Mouse (Mus musculus) brown adipose tissue, adult 24 weeks (tissue): ENCODE results near the gene Fbxo40. TPM values are rescaled to one million over a fixed set of nuclear protein-coding genes. Genes with fewer than 3 reads are reported as not detected.

ENCODE experiments used
- H3K27ac ChIP-seq: fragments of 200-500 bp; replicated peaks from 2 replicates; pipeline ENCODE4 v1.5.1; 2012; ENCODE audit warnings: low read depth, mild to moderate bottlenecking, low read length
- H3K4me1 ChIP-seq: fragments of 200-500 bp; 2 replicates; pipeline ENCODE4 v1.6.1; 2012; ENCODE audit warnings: low read length, mixed read lengths; ENCODE audit not compliant: control insufficient read depth, insufficient read depth, insufficient read length
- H3K4me3 ChIP-seq: fragments of 200-500 bp; 2 replicates; pipeline ENCODE4 v1.5.1; 2012; ENCODE audit warnings: low read depth, mild to moderate bottlenecking, low read length, moderate library complexity; ENCODE audit not compliant: insufficient read depth
- polyA plus RNA-seq: library from polyadenylated mRNA; stranded (reverse); fragments of >200 nt; gene quantifications from 2 replicates; pipeline ENCODE4 v1.2.4, GENCODE M21; 2012; ENCODE audit not compliant: missing spikeins, insufficient read depth, insufficient read length

Gene Fbxo40
- 3.1 and 4.8 TPM in 2 replicates for polyA plus RNA-seq

GRCm38 (mm10) chr16:36989999-36990625 is at the start of gene Fbxo40:
Gene Fbxo40, minus strand, starts transcription at chr16:36990467.
- H3K27ac ChIP-seq, result no peak within 1 kb of the TSS
- H3K4me3 ChIP-seq, result peak within 1 kb of the TSS; percentile 21; the same call in 1 of the 2 replicates
- H3K4me1 ChIP-seq, result no peaks in the 10 kb centered on the region

- H3K4me1 ChIP-seq, result no peaks in the 10 kb centered on the region
- H3K4me3 ChIP-seq, result no peak overlapping the region
- no peak overlapping the region for H3K27ac ChIP-seq
These were observed 44.5 kb upstream of the Fbxo40 start for GRCm38 (mm10) chr16:37034751-37035150.

- no peak overlapping the region for H3K27ac ChIP-seq
- no peaks in the 10 kb centered on the region for H3K4me1 ChIP-seq
- H3K4me3 ChIP-seq, result no peak overlapping the region
These were observed 41.7 kb upstream of the Fbxo40 start for GRCm38 (mm10) chr16:37031996-37032395.

- no peaks in the 10 kb centered on the region for H3K4me1 ChIP-seq
- no peak overlapping the region for H3K4me3 ChIP-seq
- H3K27ac ChIP-seq, result no peak overlapping the region
These were observed 37.3 kb upstream of the Fbxo40 start for GRCm38 (mm10) chr16:37027581-37027980.

- no peaks in the 10 kb centered on the region; the same call in 1 of the 2 replicates for H3K4me1 ChIP-seq
- H3K4me3 ChIP-seq, result peak overlapping the region; percentile 72; the same call in 1 of the 2 replicates
- no peak overlapping the region for H3K27ac ChIP-seq
These were observed 22.1 kb upstream of the Fbxo40 start for GRCm38 (mm10) chr16:37012336-37012735.

GRCm38 (mm10) chr16:37011922-37012289 is 21.6 kb upstream of the Fbxo40 start:
- Histone ChIP-seq H3K4me3 (peak overlapping the region; percentile 72), H3K27ac (no peak overlapping the region), H3K4me1 (no peaks in the 10 kb centered on the region; the same call in 1 of the 2 replicates)

- H3K4me1 ChIP-seq, result no peaks in the 10 kb centered on the region; the same call in 1 of the 2 replicates
- peak within 1 kb of the TSS; percentile 72 for H3K4me3 ChIP-seq
- no peak within 1 kb of the TSS; the same call in 1 of the 2 replicates for H3K27ac ChIP-seq
These were observed 21.0 kb upstream of the Fbxo40 start, which contains the start of gene Polq for GRCm38 (mm10) chr16:37011061-37011921. Gene Polq, plus strand, starts transcription at chr16:37011786.

- H3K4me1 ChIP-seq, result no peaks in the 10 kb centered on the region; the same call in 1 of the 2 replicates
- H3K27ac ChIP-seq, result no peak overlapping the region
- no peak overlapping the region for H3K4me3 ChIP-seq
These were observed 20.1 kb upstream of the Fbxo40 start for GRCm38 (mm10) chr16:37010370-37010769.

- Histone ChIP-seq H3K4me3 (no peak overlapping the region), H3K4me1 (no peaks in the 10 kb centered on the region; the same call in 1 of the 2 replicates), H3K27ac (no peak overlapping the region)
These were observed 19.0 kb upstream of the Fbxo40 start for GRCm38 (mm10) chr16:37009262-37009661.

GRCm38 (mm10) chr16:36999366-36999972 is 9.2 kb upstream of the Fbxo40 start:
- Histone ChIP-seq H3K27ac (no peak overlapping the region), H3K4me3 (no peak overlapping the region), H3K4me1 (no peaks in the 10 kb centered on the region)

- H3K27ac ChIP-seq, result no peak overlapping the region
- no peaks in the 10 kb centered on the region for H3K4me1 ChIP-seq
- H3K4me3 ChIP-seq, result no peak overlapping the region
These were observed 7.4 kb upstream of the Fbxo40 start for GRCm38 (mm10) chr16:36997650-36998049.

GRCm38 (mm10) chr16:36989493-36989892 is 774 bp downstream of the Fbxo40 start:
- H3K27ac ChIP-seq, result no peak overlapping the region

GRCm38 (mm10) chr16:36988066-36988465 is 2.2 kb downstream of the Fbxo40 start:
- Histone ChIP-seq H3K4me3 (no peak overlapping the region), H3K27ac (no peak overlapping the region)

More at GRCm38 (mm10) chr16:36989493-36989892, 774 bp downstream of the Fbxo40 start:
- peak overlapping the region; percentile 21; the same call in 1 of the 2 replicates for H3K4me3 ChIP-seq
- no peaks in the 10 kb centered on the region for H3K4me1 ChIP-seq

GRCm38 (mm10) chr16:36987399-36987798 is 2.9 kb downstream of the Fbxo40 start:
- Histone ChIP-seq H3K4me1 (no peaks in the 10 kb centered on the region), H3K27ac (no peak overlapping the region), H3K4me3 (no peak overlapping the region)

More at GRCm38 (mm10) chr16:36988066-36988465, 2.2 kb downstream of the Fbxo40 start:
- H3K4me1 ChIP-seq, result no peaks in the 10 kb centered on the region

- H3K4me1 ChIP-seq, result no peaks in the 10 kb centered on the region
- H3K27ac ChIP-seq, result no peak overlapping the region
These were observed 4.6 kb downstream of the Fbxo40 start for GRCm38 (mm10) chr16:36985636-36986042.

More at GRCm38 (mm10) chr16:36985636-36986042, 4.6 kb downstream of the Fbxo40 start:
- no peak overlapping the region for H3K4me3 ChIP-seq
